Mouse (Mus musculus) neural tube, embryonic 15.5 days (tissue): ENCODE data around the gene Gm266. TPM values are rescaled to one million over a fixed set of nuclear protein-coding genes. Genes with fewer than 3 reads are reported as not detected.
A peak's percentile ranks its signal among the peaks of the same experiment; 100 is the strongest.

Source experiments
- ATAC-seq: fragments of 200-750 bp; cut with Nextera tagmentation; 2 replicates; pipeline ENCODE4 v1.8.0; 2017; ENCODE audit warnings: mild to moderate bottlenecking, moderate TSS enrichment, moderate library complexity; ENCODE audit not compliant: low FRiP score
- H3K27ac ChIP-seq: fragments of 300-500 bp; sonication (generic); replicated peaks from 2 replicates; pipeline ENCODE4 v1.5.1; 2015; ENCODE audit warnings: mild to moderate bottlenecking, inconsistent platforms
- H3K27me3 ChIP-seq: fragments of 300-500 bp; sonication (generic); replicated peaks from 2 replicates; pipeline ENCODE4 v1.6.1; 2015; ENCODE audit warnings: inconsistent platforms
- H3K36me3 ChIP-seq: fragments of 300-500 bp; sonication (generic); 2 replicates; pipeline ENCODE4 v1.6.1; 2015; ENCODE audit warnings: inconsistent platforms
- H3K4me1 ChIP-seq: fragments of 300-500 bp; sonication (generic); 2 replicates; pipeline ENCODE4 v1.6.1; 2015; ENCODE audit warnings: inconsistent platforms
- H3K4me2 ChIP-seq: fragments of 300-500 bp; sonication (generic); 2 replicates; pipeline ENCODE4 v1.6.1; 2015; ENCODE audit warnings: inconsistent platforms, mild to moderate bottlenecking, moderate library complexity
- H3K4me3 ChIP-seq: fragments of 300-500 bp; sonication (generic); replicated peaks from 2 replicates; pipeline ENCODE4 v1.5.1; 2015; ENCODE audit warnings: mild to moderate bottlenecking, inconsistent platforms
- H3K9ac ChIP-seq: fragments of 300-500 bp; sonication (generic); replicated peaks from 2 replicates; pipeline ENCODE4 v1.6.1; 2015; ENCODE audit warnings: mild to moderate bottlenecking, inconsistent platforms
- H3K9me3 ChIP-seq: fragments of 300-500 bp; sonication (generic); replicated peaks from 2 replicates; pipeline ENCODE4 v1.6.1; 2016; ENCODE audit warnings: inconsistent platforms
- WGBS: fragments of 180-500 bp; shearing (Covaris S2); methylation state at CpG from one replicate; pipeline ENCODE4 v1.1.7; 2015; ENCODE audit warnings: mixed read lengths; 5-methylcytosine and 5-hydroxymethylcytosine counted together
- polyA plus RNA-seq: library from polyadenylated mRNA; unstranded; fragments of >200 nt; fragmentation: Nextera tagmentation; extraction: Ambion mirVana; gene quantifications from 2 replicates; pipeline ENCODE4 v1.2.1, GENCODE M21; 2015

The Gm266 gene
- polyA plus RNA-seq, 1 experiment from 2014 or later, result 2.9 TPM

DNA sequence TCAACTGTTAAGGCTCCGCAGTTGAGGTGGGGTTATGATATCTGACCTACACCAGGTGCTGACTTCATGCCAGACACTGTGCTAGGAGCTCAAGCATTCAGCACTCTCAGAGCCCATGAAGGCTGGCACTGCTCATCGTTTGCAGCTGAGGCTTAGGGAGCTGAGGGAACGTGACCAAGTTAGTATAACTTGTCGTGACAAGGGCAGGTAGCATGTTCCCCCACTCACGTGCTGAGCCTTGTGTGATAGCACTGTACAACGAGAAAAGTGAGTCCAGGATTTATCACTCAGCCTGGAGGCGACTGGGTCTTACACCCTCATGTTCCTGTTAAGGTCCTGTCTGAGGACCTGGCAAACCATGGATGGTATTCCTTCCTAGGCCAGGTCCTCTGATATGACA, 34.1 kb downstream of the Gm266 start:
- H3K4me1 ChIP-seq, result 0 out of 2 replicates have a peak, but pooled peaks cover under 1% of the 10 kb centered on the region
- no peak for ATAC-seq
- no peaks in the 10 kb centered on the region for H3K9me3 ChIP-seq
- WGBS, result 84% methylated on average over 7 of the region's 7 CpGs
- peaks cover 78% of the 10 kb centered on the region for H3K27me3 ChIP-seq
- no peak overlapping the region for H3K9ac ChIP-seq
- no peak overlapping the region for H3K27ac ChIP-seq
- no peaks in the 10 kb centered on the region for H3K36me3 ChIP-seq
- H3K4me2 ChIP-seq, result no peak overlapping the region
- no peak overlapping the region for H3K4me3 ChIP-seq

GRCm38 (mm10) chr12:111450359-111450758, 35.3 kb downstream of the Gm266 start:
- WGBS, result 40% methylated on average over 6 of the region's 6 CpGs
- Histone ChIP-seq H3K9ac (no peak overlapping the region), H3K9me3 (no peaks in the 10 kb centered on the region), H3K36me3 (no peaks in the 10 kb centered on the region), H3K4me2 (no peak overlapping the region), H3K4me1 (peaks cover 12% of the 10 kb centered on the region), H3K4me3 (no peak overlapping the region), H3K27ac (no peak overlapping the region), H3K27me3 (peaks cover 82% of the 10 kb centered on the region)
- no peak for ATAC-seq

GRCm38 (mm10) chr12:111448931-111449705, 36.5 kb downstream of the Gm266 start:
- no peak for ATAC-seq
- no peak overlapping the region for H3K4me2 ChIP-seq
- no peak overlapping the region for H3K4me3 ChIP-seq
- no peak overlapping the region for H3K9ac ChIP-seq
- H3K27ac ChIP-seq, result no peak overlapping the region
- H3K27me3 ChIP-seq, result peaks cover 90% of the 10 kb centered on the region
- H3K4me1 ChIP-seq, result peaks cover 13% of the 10 kb centered on the region
- H3K9me3 ChIP-seq, result no peaks in the 10 kb centered on the region
- H3K36me3 ChIP-seq, result no peaks in the 10 kb centered on the region
- 27% methylated on average over 13 of the region's 14 CpGs for WGBS

DNA sequence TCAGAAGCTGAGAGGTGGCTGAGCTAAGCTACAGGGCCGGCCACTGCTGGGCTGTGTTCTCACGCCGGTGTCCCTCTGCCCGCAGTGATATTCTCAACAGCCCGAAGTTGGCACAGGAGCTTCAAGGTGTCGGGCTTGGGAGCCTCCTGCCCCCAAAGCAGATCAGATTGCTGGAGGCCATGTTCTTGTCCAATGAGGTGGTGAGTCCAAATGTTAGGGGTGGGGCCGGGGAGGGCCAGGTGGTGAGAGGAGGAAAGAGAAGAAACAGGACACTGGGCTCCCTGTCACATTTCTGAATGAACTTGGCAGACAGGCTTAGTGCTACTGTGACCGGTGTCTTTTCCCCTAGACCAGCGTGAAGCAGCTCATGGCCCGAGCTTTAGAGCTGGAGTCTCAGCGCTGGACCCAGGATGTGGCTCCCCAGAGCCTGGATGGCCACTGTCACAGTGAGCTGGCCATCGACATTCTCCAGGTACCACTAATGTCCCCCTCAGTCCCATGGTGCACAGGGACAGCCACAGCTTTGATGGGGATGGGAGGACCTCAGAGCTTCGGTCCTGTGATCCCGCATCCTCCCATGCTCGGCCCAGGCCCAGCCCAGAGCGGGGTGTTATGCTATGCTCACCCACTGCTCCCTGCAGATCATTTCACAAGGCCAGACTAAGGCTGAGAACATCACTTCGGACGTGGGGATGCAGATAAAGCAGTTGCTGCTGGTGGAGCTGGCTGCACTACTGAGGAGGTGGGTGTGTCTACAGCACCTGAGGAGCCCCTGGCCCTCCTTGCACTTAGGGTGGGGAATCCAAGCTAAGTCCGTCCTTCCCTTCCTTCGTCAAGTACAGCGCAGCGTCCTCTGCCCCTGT, 37.5 kb downstream of the Gm266 start:
- H3K9me3 ChIP-seq, result no peaks in the 10 kb centered on the region
- peaks cover 13% of the 10 kb centered on the region for H3K4me1 ChIP-seq
- no peak for ATAC-seq
- no peak overlapping the region for H3K9ac ChIP-seq
- no peak overlapping the region for H3K27ac ChIP-seq
- no peaks in the 10 kb centered on the region for H3K36me3 ChIP-seq
- H3K4me2 ChIP-seq, result no peak overlapping the region
- 19% methylated on average over 22 of the region's 22 CpGs for WGBS
- H3K4me3 ChIP-seq, result no peak overlapping the region
- H3K27me3 ChIP-seq, result peaks cover 92% of the 10 kb centered on the region

DNA sequence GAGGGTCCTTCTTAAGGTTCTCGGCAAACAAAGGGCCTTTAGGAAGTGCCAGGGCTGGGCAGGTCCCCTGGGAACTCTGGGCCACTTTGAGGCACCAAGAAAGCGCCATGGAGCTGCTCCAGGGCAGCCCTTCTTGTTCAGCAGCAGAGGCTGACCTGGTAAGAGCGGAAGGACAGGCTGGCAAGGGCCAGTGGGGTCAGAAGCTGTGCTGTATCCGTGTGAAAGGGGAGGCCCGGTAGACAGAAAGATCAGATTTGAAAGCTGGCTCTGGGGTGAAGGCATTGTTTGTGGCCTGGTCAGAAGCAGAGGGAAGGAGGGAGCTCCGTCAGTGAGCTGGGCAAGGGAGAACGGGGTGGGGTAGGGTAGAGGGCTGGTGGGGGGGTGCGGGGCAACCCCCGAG, 38.3 kb downstream of the Gm266 start:
- WGBS, result 10% methylated on average over 9 of the region's 9 CpGs

GRCm38 (mm10) chr12:111446745-111447144, 38.9 kb downstream of the Gm266 start:
- WGBS, result 13% methylated on average over 5 of the region's 5 CpGs

More for the DNA sequence above, 38.3 kb downstream of the Gm266 start:
- Histone ChIP-seq H3K9me3 (no peaks in the 10 kb centered on the region), H3K4me2 (no peak overlapping the region), H3K27ac (no peak overlapping the region), H3K4me1 (peaks cover 21% of the 10 kb centered on the region), H3K36me3 (no peaks in the 10 kb centered on the region), H3K27me3 (peaks cover 99% of the 10 kb centered on the region), H3K4me3 (no peak overlapping the region), H3K9ac (no peak overlapping the region)
- no peak for ATAC-seq

DNA sequence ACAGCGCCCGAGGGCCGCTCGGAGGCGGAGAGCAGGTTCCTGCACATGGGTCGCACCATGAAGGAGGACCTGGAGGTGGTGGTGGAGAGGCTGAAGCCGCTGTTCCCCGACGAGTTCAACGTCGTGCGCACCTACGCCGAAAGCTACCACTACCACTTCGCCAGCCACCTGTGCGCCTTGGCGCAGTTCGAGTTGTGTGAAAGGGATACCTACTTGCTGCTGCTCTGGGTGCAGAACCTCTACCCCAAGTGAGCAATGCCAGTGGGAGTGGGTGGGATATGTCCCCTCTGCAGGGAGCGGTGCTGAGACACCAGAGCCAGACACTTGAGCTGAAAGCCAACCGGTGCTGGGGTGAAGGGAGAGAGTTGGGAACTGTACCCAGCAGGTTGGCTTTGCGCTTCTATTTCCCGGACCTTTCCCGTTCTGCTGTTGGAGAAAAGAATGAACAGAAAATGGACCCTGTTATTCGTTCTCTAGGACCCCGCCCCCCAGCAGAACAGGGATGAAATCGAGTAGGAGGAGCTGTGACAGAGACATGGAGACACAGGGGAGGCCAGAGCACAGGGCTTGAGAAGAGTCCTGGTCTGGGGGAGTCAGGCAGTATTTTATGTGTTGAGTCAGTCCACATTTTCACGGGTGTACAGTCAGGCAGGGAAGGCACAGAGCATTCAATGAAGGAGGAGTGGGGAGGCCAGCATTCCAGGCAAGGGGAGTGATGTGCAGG, 39.6 kb downstream of the Gm266 start:
- Histone ChIP-seq H3K4me2 (peak overlapping the region; percentile 47), H3K9me3 (no peaks in the 10 kb centered on the region), H3K4me1 (peaks cover 25% of the 10 kb centered on the region), H3K4me3 (peak overlapping the region; percentile 24), H3K9ac (no peak overlapping the region), H3K27me3 (peaks cover 99% of the 10 kb centered on the region), H3K27ac (no peak overlapping the region), H3K36me3 (no peaks in the 10 kb centered on the region)
- no peak for ATAC-seq
- 5% methylated on average over 27 of the region's 27 CpGs for WGBS

More at GRCm38 (mm10) chr12:111446745-111447144, 38.9 kb downstream of the Gm266 start:
- Histone ChIP-seq H3K9me3 (no peaks in the 10 kb centered on the region), H3K4me2 (no peak overlapping the region), H3K36me3 (no peaks in the 10 kb centered on the region), H3K4me1 (peaks cover 25% of the 10 kb centered on the region), H3K27me3 (peaks cover 99% of the 10 kb centered on the region), H3K9ac (no peak overlapping the region), H3K27ac (no peak overlapping the region), H3K4me3 (no peak overlapping the region)
- no peak for ATAC-seq

GRCm38 (mm10) chr12:111445161-111445889, 40.3 kb downstream of the Gm266 start:
- Histone ChIP-seq H3K4me3 (peak overlapping the region; percentile 24), H3K4me1 (peaks cover 25% of the 10 kb centered on the region), H3K9me3 (no peaks in the 10 kb centered on the region), H3K9ac (no peak overlapping the region), H3K27me3 (peaks cover 98% of the 10 kb centered on the region), H3K36me3 (no peaks in the 10 kb centered on the region), H3K27ac (no peak overlapping the region), H3K4me2 (peak overlapping the region; percentile 47)
- WGBS, result 2% methylated on average over 47 of the region's 52 CpGs
- ATAC-seq, result no peak

- no peak overlapping the region for H3K9ac ChIP-seq
- peaks cover 94% of the 10 kb centered on the region for H3K27me3 ChIP-seq
- H3K4me2 ChIP-seq, result no peak overlapping the region
- no peak overlapping the region for H3K4me3 ChIP-seq
- H3K4me1 ChIP-seq, result peaks cover 25% of the 10 kb centered on the region
- no peaks in the 10 kb centered on the region for H3K36me3 ChIP-seq
- H3K9me3 ChIP-seq, result no peaks in the 10 kb centered on the region
- ATAC-seq, result no peak
- WGBS, result 27% methylated on average over 10 of the region's 10 CpGs
- H3K27ac ChIP-seq, result no peak overlapping the region
Measured at GRCm38 (mm10) chr12:111443921-111444831, 41.4 kb downstream of the Gm266 start.
